Mouse (Mus musculus) ES-Bruce4 (cell line): ENCODE results near the gene Hdc. TPM values are rescaled to one million over a fixed set of nuclear protein-coding genes. Genes with fewer than 3 reads are reported as not detected.
A peak's percentile ranks its signal among the peaks of the same experiment; 100 is the strongest.

ENCODE experiments used
- H3K27ac ChIP-seq: 2 replicates; pipeline ENCODE4 v1.5.1; 2012; ENCODE audit warnings: low read length, inconsistent platforms; ENCODE audit not compliant: insufficient read depth
- H3K27me3 ChIP-seq: 2 replicates; pipeline ENCODE4 v1.6.1; 2012; ENCODE audit warnings: mild to moderate bottlenecking, low read length, inconsistent platforms; ENCODE audit not compliant: control insufficient read depth, poor library complexity, insufficient read depth, severe bottlenecking
- H3K36me3 ChIP-seq: 2 replicates; pipeline ENCODE4 v1.6.1; 2012; ENCODE audit warnings: inconsistent platforms, mild to moderate bottlenecking, low read length, moderate library complexity; ENCODE audit not compliant: control insufficient read depth, poor library complexity, insufficient read depth, severe bottlenecking
- H3K4me1 ChIP-seq: one replicate; pipeline ENCODE4 v1.8.1; 2011; ENCODE audit warnings: low read length; ENCODE audit not compliant: control insufficient read depth, insufficient read depth
- H3K4me3 ChIP-seq: 2 replicates; pipeline ENCODE4 v1.5.1; 2011; ENCODE audit warnings: low read depth, mild to moderate bottlenecking, low read length
- H3K9ac ChIP-seq: 2 replicates; pipeline ENCODE4 v1.6.1; 2012; ENCODE audit warnings: low read depth, mild to moderate bottlenecking, inconsistent platforms; ENCODE audit not compliant: poor library complexity, severe bottlenecking
- H3K9me3 ChIP-seq: replicated peaks from 2 replicates; pipeline ENCODE4 v1.6.1; 2012; ENCODE audit warnings: mild to moderate bottlenecking, low read length, inconsistent platforms; ENCODE audit not compliant: control insufficient read depth, poor library complexity, insufficient read depth, severe bottlenecking
- CTCF ChIP-seq: IDR thresholded peaks from one replicate; pipeline ENCODE4 v1.8.1; 2011; ENCODE audit warnings: low read depth, low read length
- EP300 ChIP-seq: IDR thresholded peaks from 2 replicates; pipeline ENCODE4 v1.6.1; 2011; ENCODE audit warnings: low read depth, low read length; ENCODE audit not compliant: insufficient read depth
- POLR2A ChIP-seq: IDR thresholded peaks from one replicate; pipeline ENCODE4 v1.8.1; 2011; ENCODE audit warnings: low read length; ENCODE audit not compliant: insufficient read depth
- polyA plus RNA-seq: library from polyadenylated mRNA; stranded (reverse); fragments of >200 nt; gene quantifications from 2 replicates; pipeline ENCODE4 v1.2.4, GENCODE M21; 2011; ENCODE audit warnings: low read depth; ENCODE audit not compliant: missing spikeins, insufficient read depth, insufficient read length

The Hdc gene
- polyA plus RNA-seq, 1 experiment = not detected

DNA sequence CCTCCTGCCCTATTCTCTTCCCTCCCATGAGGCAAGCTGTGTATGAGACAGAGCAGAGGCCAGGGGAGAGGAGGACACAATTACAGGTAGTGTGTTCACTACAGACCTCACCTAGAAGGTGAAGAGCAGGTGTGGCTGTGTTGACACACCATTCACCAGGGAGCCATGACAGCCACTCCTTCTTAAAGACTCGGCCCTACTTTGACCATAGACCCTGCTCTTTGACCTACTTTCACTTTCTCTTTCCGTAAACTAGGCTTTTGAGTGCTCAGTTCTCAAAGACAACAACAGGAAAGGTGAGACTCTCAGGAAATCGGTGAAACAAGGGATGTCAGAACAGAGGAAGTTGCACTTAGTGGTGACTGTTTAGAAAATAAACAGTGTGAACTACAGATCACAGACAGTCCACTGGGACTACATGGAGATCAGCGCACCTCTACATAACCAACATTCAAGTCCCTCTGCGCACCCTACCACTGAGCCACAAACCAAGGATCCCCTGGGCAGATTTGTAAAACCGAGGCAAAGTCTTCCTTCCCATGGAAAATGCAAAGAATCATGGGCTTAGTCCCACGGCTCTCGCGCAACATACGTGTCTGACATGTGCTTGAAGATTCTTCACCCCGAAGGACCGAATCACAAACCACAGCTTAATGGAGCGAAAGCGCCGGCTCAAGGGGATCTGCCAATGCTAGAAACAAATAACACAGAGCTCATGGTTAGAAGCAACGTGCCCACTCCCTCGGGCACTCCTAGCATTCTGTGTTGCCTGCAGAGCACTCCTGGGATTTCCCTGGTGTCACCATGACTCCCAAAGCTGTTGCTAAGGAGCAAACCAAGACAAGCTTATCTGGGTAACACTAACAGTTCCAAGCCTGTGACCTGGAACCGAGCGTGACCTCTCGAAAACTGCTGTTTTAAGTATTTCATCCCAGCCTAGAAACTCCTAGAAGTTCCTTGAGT lies 21.5 kb downstream of the Hdc start:
- Histone ChIP-seq H3K4me1 (no peaks in the 10 kb centered on the region), H3K9me3 (no peaks in the 10 kb centered on the region), H3K4me3 (no peak overlapping the region), H3K27ac (no peak overlapping the region), H3K27me3 (no peaks in the 10 kb centered on the region), H3K9ac (no peak overlapping the region), H3K36me3 (no peaks in the 10 kb centered on the region)
- TF ChIP-seq POLR2A (no peak), CTCF (no peak), EP300 (no peak)

DNA sequence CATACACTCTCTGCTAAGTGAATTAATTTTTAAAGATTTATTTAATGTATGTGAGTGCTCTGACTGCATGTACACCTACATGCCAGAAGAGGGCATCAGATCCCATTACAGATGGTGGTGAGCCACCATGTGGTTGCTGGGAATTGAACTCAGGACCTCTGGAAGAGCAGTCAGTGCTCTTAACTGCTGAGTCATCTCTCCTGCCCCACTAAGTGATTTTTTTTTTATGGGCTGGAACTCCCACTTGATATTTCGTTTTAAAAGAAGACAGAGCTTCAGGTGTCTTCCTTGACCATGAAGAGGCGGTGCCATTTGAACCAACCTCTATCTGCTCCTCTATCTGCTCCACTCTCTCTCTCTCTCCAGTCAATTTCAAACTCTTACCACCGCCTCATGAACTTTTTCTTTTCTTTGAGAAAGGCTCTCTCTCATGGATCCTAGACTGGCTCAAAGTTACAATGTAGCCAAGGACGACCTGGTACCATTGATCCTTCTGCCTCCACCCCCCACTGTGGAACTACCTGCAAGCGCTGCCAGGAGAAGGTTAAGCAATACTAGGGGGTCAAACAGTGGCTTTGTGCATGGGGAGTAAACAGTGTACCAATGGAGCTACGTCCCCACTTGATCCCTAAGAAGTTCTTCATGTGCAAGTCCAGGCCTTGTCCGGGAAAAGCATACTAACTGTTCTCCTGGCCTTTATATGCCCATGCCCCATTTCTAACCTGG lies 22.6 kb downstream of the Hdc start:
- H3K27ac ChIP-seq = no peak overlapping the region
- H3K9me3 ChIP-seq = no peaks in the 10 kb centered on the region
- no peaks in the 10 kb centered on the region for H3K4me1 ChIP-seq
- H3K36me3 ChIP-seq = no peaks in the 10 kb centered on the region
- H3K9ac ChIP-seq = no peak overlapping the region
- TF ChIP-seq CTCF = peak; percentile 7
- no peak for TF ChIP-seq POLR2A
- H3K27me3 ChIP-seq = no peaks in the 10 kb centered on the region
- no peak overlapping the region for H3K4me3 ChIP-seq

DNA sequence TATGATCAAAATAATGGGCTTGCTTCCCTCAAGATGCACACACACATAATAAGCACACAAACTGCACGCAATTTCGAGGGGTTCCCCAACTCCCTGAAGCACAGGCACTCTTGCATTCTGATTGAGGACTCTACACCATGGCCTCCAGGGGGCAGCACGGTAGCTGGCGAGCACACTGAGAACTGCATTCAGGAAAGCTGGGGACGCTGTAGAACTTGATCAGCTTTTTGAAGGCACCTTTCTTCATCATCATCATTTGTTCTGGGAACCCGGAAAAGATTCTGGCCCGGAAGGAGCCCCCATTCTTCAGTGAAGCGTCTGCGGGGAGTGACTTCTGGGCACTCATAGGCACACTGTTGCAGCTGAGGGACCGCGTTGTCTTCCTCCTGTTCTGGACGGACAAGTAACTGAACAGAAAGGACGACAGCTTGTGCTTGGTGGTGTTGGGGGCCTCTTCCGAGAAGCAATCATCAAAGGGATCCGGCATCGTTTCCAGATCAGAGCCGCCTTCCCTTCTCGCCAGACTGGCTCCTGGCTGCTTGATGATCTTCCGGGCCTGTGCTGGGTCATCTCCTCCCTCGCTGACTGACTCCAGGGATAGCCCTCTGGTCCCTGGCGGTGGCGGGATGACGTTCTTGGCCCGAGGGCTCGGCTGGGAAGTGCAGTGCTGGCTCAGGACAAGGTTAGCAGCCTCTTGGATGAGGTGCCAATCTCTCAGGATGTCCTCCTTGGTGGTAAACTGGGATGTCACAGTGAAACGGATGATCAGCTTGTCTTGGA lies 25.1 kb downstream of the Hdc start:
- Histone ChIP-seq H3K9me3 (no peaks in the 10 kb centered on the region), H3K9ac (0 out of 2 replicates have a peak overlapping the region, but pooled peaks have one; percentile 7), H3K27me3 (no peaks in the 10 kb centered on the region), H3K27ac (no peak overlapping the region), H3K36me3 (no peaks in the 10 kb centered on the region), H3K4me1 (no peaks in the 10 kb centered on the region), H3K4me3 (peak overlapping the region; percentile 36)
- TF ChIP-seq POLR2A (no peak), CTCF (peak; percentile 90)

DNA sequence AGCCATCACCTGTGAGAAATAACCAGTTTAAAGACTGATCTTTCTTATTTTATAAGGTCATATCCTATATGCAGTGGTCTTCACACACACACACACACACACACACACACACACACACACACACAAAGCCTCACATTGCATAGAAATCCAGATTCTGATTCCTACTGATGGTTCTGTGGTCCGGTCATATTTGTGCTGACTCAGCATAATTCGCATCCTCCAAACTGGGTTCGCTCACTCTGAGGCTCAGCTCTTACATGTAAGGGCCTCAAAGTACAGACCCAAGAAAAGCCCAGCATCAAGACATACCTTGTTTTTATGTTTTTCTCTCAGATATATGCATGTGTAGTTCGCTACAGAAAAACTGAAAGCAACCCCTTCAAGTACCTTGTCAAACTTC lies 27.8 kb downstream of the Hdc start:
- Histone ChIP-seq H3K4me1 (no peaks in the 10 kb centered on the region), H3K27me3 (no peaks in the 10 kb centered on the region), H3K9ac (no peak overlapping the region), H3K4me3 (no peak overlapping the region), H3K27ac (no peak overlapping the region), H3K9me3 (no peaks in the 10 kb centered on the region), H3K36me3 (no peaks in the 10 kb centered on the region; the same call in 1 of the 2 replicates)
- TF ChIP-seq CTCF (no peak), POLR2A (no peak), EP300 (no peak)

DNA sequence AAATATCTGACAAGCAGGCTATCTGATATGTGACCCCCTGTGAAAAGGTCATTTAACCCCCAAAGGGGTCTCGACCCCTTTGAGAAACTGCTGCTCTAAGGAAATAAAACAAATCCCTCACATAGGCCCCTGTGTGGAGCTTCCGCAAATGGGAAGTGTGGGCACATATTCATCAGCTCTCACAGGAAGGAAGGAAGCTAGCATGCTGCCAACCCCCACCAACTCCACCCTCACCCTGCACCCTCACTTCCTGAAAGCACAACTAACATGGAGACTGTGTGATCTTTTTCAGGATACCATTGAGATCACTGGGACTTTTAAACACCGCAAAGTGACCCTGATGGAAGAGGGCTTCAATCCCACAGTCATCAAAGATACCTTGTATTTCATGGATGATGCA lies 31.6 kb downstream of the Hdc start:
- Histone ChIP-seq H3K27me3 (no peaks in the 10 kb centered on the region), H3K9me3 (no peaks in the 10 kb centered on the region), H3K27ac (no peak overlapping the region), H3K36me3 (no peaks in the 10 kb centered on the region; the same call in 1 of the 2 replicates), H3K4me1 (no peaks in the 10 kb centered on the region), H3K9ac (no peak overlapping the region), H3K4me3 (no peak overlapping the region)
- no peak for TF ChIP-seq POLR2A
- TF ChIP-seq CTCF = no peak
- TF ChIP-seq EP300 = no peak
